9 mouse cellular contexts compared by ENCODE assay signal in the genomic region with DNA sequence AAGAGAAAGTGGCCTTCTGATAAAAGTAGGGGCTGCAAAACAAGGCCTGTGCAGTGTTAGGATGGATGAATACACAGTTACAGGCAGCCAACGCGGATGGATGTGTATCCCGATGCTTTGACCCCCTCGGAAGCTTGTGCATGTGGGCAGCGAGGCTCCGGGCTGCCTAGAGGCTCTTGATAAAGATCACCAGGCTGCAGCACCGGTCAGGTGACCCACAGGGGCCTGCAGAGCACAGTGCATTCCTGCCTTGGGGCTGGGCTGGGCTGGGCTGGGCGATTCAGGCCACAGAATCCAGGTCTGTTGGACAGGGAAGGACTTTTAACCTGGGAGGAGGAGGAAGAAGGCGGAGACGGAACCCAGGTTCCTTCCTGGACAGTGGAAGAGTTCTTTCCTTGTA.
A peak's percentile ranks its signal among the peaks of the same experiment; 100 is the strongest.
DNase-seq lines count a peak whose midpoint lies in the region; ATAC-seq and TF ChIP-seq lines count a peak whose summit lies in the region.
"Had no signal": no experiment of that assay in that cellular context is flagged by ENCODE, and none has a peak within 500 bp of the region (broad histone marks: within the 10 kb centered on the region; RNA-seq: fewer than 3 reads in every experiment).

No protein-coding gene starts in this region.

- no peak for ATAC-seq in forebrain, postnatal 0 days
- ATAC-seq in midbrain, embryonic 11.5 days (ENCODE audit: low FRiP score), result no peak
- peak; percentile 85 for ATAC-seq in stomach, embryonic 15.5 days (ENCODE audit: insufficient read depth, low FRiP score, low read depth)
- ATAC-seq: forebrain, embryonic 14.5 days had no signal

- no peak overlapping the region for H3K9ac ChIP-seq in forebrain, postnatal 0 days
- H3K9ac ChIP-seq in midbrain, embryonic 11.5 days (ENCODE audit: low read length), result no peak overlapping the region
- H3K9ac ChIP-seq in stomach, embryonic 15.5 days, result no peak overlapping the region

- no peaks in the 10 kb centered on the region for H3K27me3 ChIP-seq in forebrain, embryonic 10.5 days (ENCODE audit: poor library complexity, severe bottlenecking)
- H3K27me3 ChIP-seq in forebrain, postnatal 0 days (ENCODE audit: insufficient read depth, low read length), result no peaks in the 10 kb centered on the region
- H3K27me3 ChIP-seq in midbrain, embryonic 10.5 days (ENCODE audit: low read depth, poor library complexity, severe bottlenecking), result no peaks in the 10 kb centered on the region
- H3K27me3 ChIP-seq in midbrain, embryonic 11.5 days (ENCODE audit: control insufficient read depth, insufficient read depth, low read length), result no peaks in the 10 kb centered on the region
- no peaks in the 10 kb centered on the region for H3K27me3 ChIP-seq in limb, embryonic 10.5 days (ENCODE audit: low read depth, poor library complexity, severe bottlenecking)
- no peaks in the 10 kb centered on the region for H3K27me3 ChIP-seq in stomach, embryonic 15.5 days (replicated peaks)

- H3K27ac ChIP-seq in forebrain, embryonic 10.5 days, result peak overlapping the region; percentile 76
- H3K27ac ChIP-seq in forebrain, postnatal 0 days (ENCODE audit: low read depth, low read length), result no peak overlapping the region
- H3K27ac ChIP-seq in midbrain, embryonic 10.5 days (replicated peaks), result peak overlapping the region; percentile 19; the same call in 1 of the 2 replicates
- H3K27ac ChIP-seq in midbrain, embryonic 11.5 days (ENCODE audit: low read depth, low read length), result no peak overlapping the region
- peak overlapping the region; percentile 69 for H3K27ac ChIP-seq in limb, embryonic 10.5 days
- peak overlapping the region; percentile 42 for H3K27ac ChIP-seq in stomach, embryonic 15.5 days

- DNase-seq in forebrain, embryonic 10.5 days (ENCODE audit: extremely low spot score, low spot score), result no peak
- no peak for DNase-seq in forebrain, postnatal 0 days
- no peak for DNase-seq in midbrain, embryonic 10.5 days (ENCODE audit: low spot score)
- DNase-seq in midbrain, embryonic 11.5 days (ENCODE audit: low spot score, missing footprints), result no peak
- no peak for DNase-seq in limb, embryonic 10.5 days (ENCODE audit: low spot score)
- DNase-seq in cerebellum, adult 8-10 months, result no peak
- no peak for DNase-seq in adrenal gland, postnatal 10 days

- TF ChIP-seq CTCF in forebrain, postnatal 0 days (IDR thresholded peaks at IDR 0.05; ENCODE audit: low read depth), result no peak

- no peak overlapping the region for H3K4me2 ChIP-seq in forebrain, postnatal 0 days (ENCODE audit: low read depth)
- no peak overlapping the region for H3K4me2 ChIP-seq in midbrain, embryonic 11.5 days
- 0 out of 2 replicates have a peak overlapping the region, but pooled peaks have one; percentile 10 for H3K4me2 ChIP-seq in stomach, embryonic 15.5 days

- H3K4me1 ChIP-seq in forebrain, embryonic 10.5 days, result peaks cover 27% of the 10 kb centered on the region
- no peaks in the 10 kb centered on the region for H3K4me1 ChIP-seq in forebrain, postnatal 0 days (ENCODE audit: insufficient read depth)
- peaks cover 15% of the 10 kb centered on the region for H3K4me1 ChIP-seq in midbrain, embryonic 10.5 days
- no peaks in the 10 kb centered on the region; the same call in 1 of the 2 replicates for H3K4me1 ChIP-seq in midbrain, embryonic 11.5 days (ENCODE audit: control insufficient read depth, insufficient read depth, low read length)
- peaks cover 31% of the 10 kb centered on the region for H3K4me1 ChIP-seq in limb, embryonic 10.5 days
- 0 out of 2 replicates have a peak, but pooled peaks cover 9% of the 10 kb centered on the region for H3K4me1 ChIP-seq in stomach, embryonic 15.5 days

- peaks cover 43% of the 10 kb centered on the region for H3K36me3 ChIP-seq in forebrain, embryonic 10.5 days (replicated peaks)
- H3K36me3 ChIP-seq in forebrain, postnatal 0 days (ENCODE audit: insufficient read depth), result no peaks in the 10 kb centered on the region
- peaks cover 47% of the 10 kb centered on the region for H3K36me3 ChIP-seq in midbrain, embryonic 10.5 days
- 0 out of 2 replicates have a peak, but pooled peaks cover 3% of the 10 kb centered on the region for H3K36me3 ChIP-seq in midbrain, embryonic 11.5 days (ENCODE audit: control insufficient read depth, insufficient read depth, low read length)
- H3K36me3 ChIP-seq in limb, embryonic 10.5 days, result peaks cover 33% of the 10 kb centered on the region
- no peaks in the 10 kb centered on the region for H3K36me3 ChIP-seq in stomach, embryonic 15.5 days

- WGBS in forebrain, embryonic 10.5 days, result 73% methylated on average over 10 of the region's 10 CpGs
- 79% methylated on average over 10 of the region's 10 CpGs for WGBS in forebrain, postnatal 0 days
- 75% methylated on average over 10 of the region's 10 CpGs for WGBS in midbrain, embryonic 10.5 days
- WGBS in midbrain, embryonic 11.5 days, result 75% methylated on average over 10 of the region's 10 CpGs
- 61% methylated on average over 10 of the region's 10 CpGs for WGBS in limb, embryonic 10.5 days
- 31% methylated on average over 10 of the region's 10 CpGs for WGBS in stomach, embryonic 15.5 days

- no peak overlapping the region for H3K4me3 ChIP-seq in forebrain, embryonic 10.5 days
- H3K4me3 ChIP-seq in forebrain, postnatal 0 days (ENCODE audit: low read depth, low read length), result no peak overlapping the region
- H3K4me3 ChIP-seq in midbrain, embryonic 10.5 days, result no peak overlapping the region
- H3K4me3 ChIP-seq in midbrain, embryonic 11.5 days (ENCODE audit: low read depth, low read length), result no peak overlapping the region
- no peak overlapping the region for H3K4me3 ChIP-seq in limb, embryonic 10.5 days
- no peak overlapping the region for H3K4me3 ChIP-seq in stomach, embryonic 15.5 days (replicated peaks)

- H3K9me3 ChIP-seq in forebrain, embryonic 10.5 days, result no peaks in the 10 kb centered on the region
- no peaks in the 10 kb centered on the region for H3K9me3 ChIP-seq in forebrain, postnatal 0 days (ENCODE audit: low read length)
- H3K9me3 ChIP-seq in midbrain, embryonic 10.5 days (replicated peaks), result no peaks in the 10 kb centered on the region
- no peaks in the 10 kb centered on the region for H3K9me3 ChIP-seq in midbrain, embryonic 11.5 days (ENCODE audit: control insufficient read depth, low read length)
- no peaks in the 10 kb centered on the region for H3K9me3 ChIP-seq in limb, embryonic 10.5 days (replicated peaks)
- no peaks in the 10 kb centered on the region for H3K9me3 ChIP-seq in stomach, embryonic 15.5 days

Comparison
In these comparisons a context has a peak if more than half of its experiments do, and no peak if none do; other contexts are left out.
1. H3K27ac ChIP-seq: peak in forebrain, embryonic 10.5 days (single experiment), midbrain, embryonic 10.5 days (single experiment), limb, embryonic 10.5 days (single experiment) and stomach, embryonic 15.5 days (single experiment); none in forebrain, postnatal 0 days (single experiment) and midbrain, embryonic 11.5 days (single experiment).